Mouse (Mus musculus) ES-E14 (cell line): ENCODE data around the gene Efemp2.

ENCODE experiments used
- CHD2 ChIP-seq: IDR thresholded peaks from 2 replicates; pipeline ENCODE4 v1.6.1; 2014; ENCODE audit warnings: mild to moderate bottlenecking, low read depth, low read length, inconsistent platforms
- HCFC1 ChIP-seq: IDR thresholded peaks from 2 replicates; pipeline ENCODE4 v1.6.1; 2012; ENCODE audit warnings: low read length, inconsistent platforms, borderline replicate concordance; ENCODE audit not compliant: insufficient read depth
- MAFK ChIP-seq: IDR thresholded peaks from 2 replicates; pipeline ENCODE4 v1.6.1; 2014; ENCODE audit warnings: mild to moderate bottlenecking, low read depth, low read length, inconsistent platforms; ENCODE audit not compliant: insufficient read depth
- ZNF384 ChIP-seq: IDR thresholded peaks from 2 replicates; pipeline ENCODE4 v1.6.1; 2012; ENCODE audit warnings: low read depth, low read length, inconsistent platforms

DNA sequence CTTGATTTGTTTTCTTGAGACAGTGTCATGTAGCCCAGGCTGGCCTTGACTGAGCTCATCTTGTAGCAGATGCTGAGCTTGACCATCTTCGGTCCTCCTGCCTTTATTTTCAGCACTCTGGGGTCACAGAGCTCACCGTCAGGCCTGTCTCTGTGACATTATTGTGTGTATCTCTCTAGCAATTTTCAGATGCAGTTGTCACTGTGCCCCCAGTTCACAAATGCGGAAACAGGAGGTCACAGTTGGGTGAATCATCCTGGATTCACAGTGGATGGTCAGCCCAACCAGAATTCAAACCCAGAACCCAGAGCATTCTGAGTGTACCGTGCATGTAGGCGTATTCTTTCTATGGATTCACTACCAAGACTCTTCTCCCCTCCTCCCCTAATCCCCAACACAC lies 28.0 kb upstream of the Efemp2 start:
- TF ChIP-seq ZNF384 (no peak), MAFK (no peak), HCFC1 (no peak), CHD2 (no peak)
